Mouse (Mus musculus) telencephalon, adult 2 months (tissue): ENCODE results near the gene Olfr503.
"Not testable (repeated sequence)": the region's sequence is repeated elsewhere in the genome, so short reads cannot be mapped to it uniquely, and the experiment has no call there.

Experiments
- DNase-seq: peaks from one replicate; pipeline ENCODE4 v3.0.0-alpha.2; 2011; ENCODE audit warnings: low read depth, low spot score

The Olfr503 gene

DNA sequence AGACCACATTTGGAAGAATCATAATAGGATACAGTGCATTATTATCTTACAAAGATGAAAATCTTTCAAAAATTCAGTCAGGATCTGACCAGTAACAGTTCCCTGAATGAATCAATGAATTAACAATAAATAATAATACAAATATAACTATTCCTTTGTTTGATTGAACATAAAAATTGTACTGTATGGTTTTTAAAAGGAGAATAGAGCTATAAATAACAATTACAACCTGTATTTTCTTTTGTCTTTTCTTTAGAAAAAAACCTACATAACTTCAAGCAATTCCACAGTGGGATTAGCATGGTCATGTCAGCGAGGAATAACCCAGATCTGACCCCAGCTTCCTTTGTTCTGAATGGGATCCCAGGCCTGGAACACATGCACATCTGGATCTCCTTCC is at the start of gene Olfr503:
Gene Olfr503 (plus strand): TSS at position 301 of the 400 bp plus-strand sequence.
- not testable (repeated sequence) for DNase-seq

DNA sequence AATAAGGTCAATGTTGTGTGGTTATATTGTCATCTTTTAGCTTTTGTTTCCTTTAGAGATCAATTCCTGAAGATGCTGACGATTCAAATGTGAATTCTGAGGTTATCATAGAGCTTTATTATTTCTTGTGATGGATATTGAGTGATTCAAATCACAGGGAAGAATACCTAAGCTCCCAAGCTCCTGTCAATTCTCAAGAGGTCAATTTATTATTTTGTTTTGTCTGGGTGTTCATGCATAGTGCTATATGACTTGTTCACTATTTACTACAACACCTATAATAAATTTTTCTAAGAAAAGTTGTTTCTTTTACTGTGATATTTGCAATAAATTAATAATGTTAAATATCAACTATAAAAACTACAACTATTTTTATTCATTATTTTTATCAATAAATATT is 19.4 kb upstream of the Olfr503 start, which contains the start of gene Olfr502:
Gene Olfr502 (minus strand): TSS at position 101 of the 400 bp plus-strand sequence.
- DNase-seq, result no peak

DNA sequence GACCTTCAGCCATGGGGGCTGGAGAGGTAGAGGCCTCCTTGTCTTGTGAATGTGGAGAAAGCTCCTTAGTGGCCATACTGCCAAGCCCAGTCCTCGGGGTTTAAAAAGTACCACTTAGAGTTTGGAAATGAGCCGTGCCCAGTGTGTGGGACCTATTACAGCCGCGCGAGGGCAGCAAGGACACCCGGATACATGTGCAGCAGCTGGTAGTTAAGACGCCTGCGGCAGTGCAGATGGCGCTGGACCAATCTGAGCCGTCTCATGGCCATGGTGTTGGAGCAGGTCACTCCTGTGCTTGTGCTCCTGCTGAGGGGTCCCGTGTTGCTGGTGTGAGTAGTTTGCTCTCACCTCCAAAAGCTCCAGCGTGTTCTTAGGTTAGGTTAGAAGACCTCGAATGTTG is 1.9 kb upstream of the Olfr503 start:
- no peak for DNase-seq

DNA sequence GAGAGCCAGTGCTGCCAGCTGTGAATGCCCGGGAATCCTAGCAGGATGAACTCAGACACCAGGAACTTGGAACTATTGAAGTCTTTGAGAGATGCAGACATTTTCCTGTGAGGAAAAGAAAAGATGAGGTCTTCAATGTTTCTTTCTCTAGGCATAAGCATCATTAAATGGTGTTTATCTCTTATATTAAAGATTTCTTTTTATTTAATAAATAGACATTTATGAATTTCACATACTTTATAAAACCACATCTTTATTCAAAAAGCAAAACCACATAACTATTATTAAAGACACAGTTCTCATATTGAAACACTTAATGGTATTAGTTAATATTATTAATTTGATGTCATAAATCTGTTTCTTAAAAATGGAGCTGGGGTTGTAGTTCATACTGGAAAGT is 21.4 kb downstream of the Olfr503 start, which contains the start of gene Olfr504:
Gene Olfr504 (minus strand): TSS at position 101 of the 400 bp plus-strand sequence.
- DNase-seq, result no peak

DNA sequence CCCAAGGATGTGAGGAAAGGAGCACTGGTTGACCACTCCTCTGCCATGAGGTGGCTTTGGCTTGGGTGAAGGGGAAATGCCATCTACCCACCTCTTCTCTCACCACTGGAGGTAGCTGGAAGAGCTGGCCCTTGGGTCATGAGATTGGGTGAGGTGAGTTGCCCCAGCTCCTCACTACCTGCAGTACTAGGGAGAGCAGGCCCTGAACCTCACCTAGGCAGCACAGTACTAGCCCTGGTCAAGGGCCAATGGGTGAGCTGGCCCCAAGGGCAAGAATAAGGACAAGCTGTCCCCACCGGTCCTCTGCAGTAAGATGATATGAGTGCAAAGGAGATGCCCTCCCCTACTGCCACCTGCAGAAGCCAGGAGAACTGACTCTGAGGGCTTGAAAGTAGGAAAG is 45.5 kb downstream of the Olfr503 start:
- DNase-seq, result no peak
